Mouse (Mus musculus): ENCODE results near the gene Prdm9. TPM values are rescaled to one million over a fixed set of nuclear protein-coding genes. Genes with fewer than 3 reads are reported as not detected.

Gene Prdm9
- polyA plus RNA-seq, 1 experiment from 2014 or later, result 0.57 TPM

GRCm38 (mm10) chr17:15528887-15529286 lies 35.3 kb downstream of the Prdm9 start:
- Histone ChIP-seq H3K9ac (no peak overlapping the region), H3K27ac (ENCODE audit: low read depth) (no peak overlapping the region), H3K4me1 (ENCODE audit: insufficient read depth) (peaks cover 4% of the 10 kb centered on the region; the same call in 1 of the 2 replicates), H3K4me2 (no peak overlapping the region), H3K27me3 (ENCODE audit: insufficient read depth, low read length) (no peaks in the 10 kb centered on the region), H3K9me3 (ENCODE audit: low read depth, low read length) (no peaks in the 10 kb centered on the region), H3K36me3 (ENCODE audit: insufficient read depth) (peaks cover 17% of the 10 kb centered on the region), H3K4me3 (ENCODE audit: low read depth, low read length) (no peak overlapping the region)
- DNase-seq (no peak), ATAC-seq (ENCODE audit: insufficient read depth) (no peak)
- TF ChIP-seq CTCF (IDR thresholded peaks at IDR 0.05; ENCODE audit: low read depth), result no peak
- 80% methylated on average over 2 of the region's 2 CpGs for WGBS

GRCm38 (mm10) chr17:15527811-15528136 lies 36.4 kb downstream of the Prdm9 start:
- ATAC-seq (ENCODE audit: insufficient read depth), result no peak
- H3K36me3 ChIP-seq (ENCODE audit: insufficient read depth), result peaks cover 23% of the 10 kb centered on the region
- 38% methylated on average over 3 of the region's 3 CpGs for WGBS

GRCm38 (mm10) chr17:15526986-15527810 lies 37.0 kb downstream of the Prdm9 start, which contains the start of gene Pdcd2:
Gene Pdcd2 (minus strand): TSS chr17:15527301.
- Histone ChIP-seq H3K36me3 (ENCODE audit: insufficient read depth) (peaks cover 29% of the 10 kb centered on the region), H3K27me3 (ENCODE audit: insufficient read depth, low read length) (no peaks in the 10 kb centered on the region), H3K4me2 (peak within 1 kb of the TSS; percentile 79), H3K4me1 (ENCODE audit: insufficient read depth) (peaks cover 4% of the 10 kb centered on the region; the same call in 1 of the 2 replicates), H3K27ac (ENCODE audit: low read depth) (peak within 1 kb of the TSS; percentile 88), H3K9me3 (ENCODE audit: low read depth, low read length) (no peaks in the 10 kb centered on the region), H3K4me3 (ENCODE audit: low read depth, low read length) (peak within 1 kb of the TSS; percentile 83), H3K9ac (peak within 1 kb of the TSS; percentile 69)
- peak; percentile 100 for ATAC-seq (ENCODE audit: insufficient read depth)
- peak; percentile 63 for TF ChIP-seq CTCF (IDR thresholded peaks at IDR 0.05; ENCODE audit: low read depth)
- DNase-seq, result peak; percentile 97
- WGBS, result under 1% methylated on average over 53 of the region's 55 CpGs

More at GRCm38 (mm10) chr17:15527811-15528136, 36.4 kb downstream of the Prdm9 start:
- Histone ChIP-seq H3K9me3 (ENCODE audit: low read depth, low read length) (no peaks in the 10 kb centered on the region), H3K4me1 (ENCODE audit: insufficient read depth) (peaks cover 4% of the 10 kb centered on the region; the same call in 1 of the 2 replicates), H3K27ac (ENCODE audit: low read depth) (peak overlapping the region; percentile 88; the same call in 1 of the 2 replicates), H3K4me2 (peak overlapping the region; percentile 79), H3K9ac (peak overlapping the region; percentile 69), H3K27me3 (ENCODE audit: insufficient read depth, low read length) (no peaks in the 10 kb centered on the region), H3K4me3 (ENCODE audit: low read depth, low read length) (peak overlapping the region; percentile 83)
- TF ChIP-seq CTCF (IDR thresholded peaks at IDR 0.05; ENCODE audit: low read depth), result no peak
- DNase-seq, result no peak

GRCm38 (mm10) chr17:15526304-15526703 lies 37.9 kb downstream of the Prdm9 start:
- no peaks in the 10 kb centered on the region for H3K27me3 ChIP-seq (ENCODE audit: insufficient read depth, low read length)
- peaks cover 4% of the 10 kb centered on the region; the same call in 1 of the 2 replicates for H3K4me1 ChIP-seq (ENCODE audit: insufficient read depth)
- ATAC-seq (ENCODE audit: insufficient read depth), result no peak
- no peak overlapping the region for H3K27ac ChIP-seq (ENCODE audit: low read depth)
- H3K4me2 ChIP-seq, result peak overlapping the region; percentile 79
- WGBS, result 7% methylated on average over 10 of the region's 10 CpGs
- no peaks in the 10 kb centered on the region for H3K9me3 ChIP-seq (ENCODE audit: low read depth, low read length)
- H3K36me3 ChIP-seq (ENCODE audit: insufficient read depth), result peaks cover 38% of the 10 kb centered on the region
- DNase-seq, result peak; percentile 7
- peak overlapping the region; percentile 69 for H3K9ac ChIP-seq
- no peak for TF ChIP-seq CTCF (IDR thresholded peaks at IDR 0.05; ENCODE audit: low read depth)
- peak overlapping the region; percentile 83 for H3K4me3 ChIP-seq (ENCODE audit: low read depth, low read length)

- ATAC-seq (ENCODE audit: insufficient read depth) (no peak), DNase-seq (no peak)
- Histone ChIP-seq H3K4me1 (ENCODE audit: insufficient read depth) (no peaks in the 10 kb centered on the region), H3K4me3 (ENCODE audit: low read depth, low read length) (no peak overlapping the region), H3K4me2 (no peak overlapping the region), H3K36me3 (ENCODE audit: insufficient read depth) (peaks cover 92% of the 10 kb centered on the region), H3K27me3 (ENCODE audit: insufficient read depth, low read length) (no peaks in the 10 kb centered on the region), H3K9ac (no peak overlapping the region), H3K27ac (ENCODE audit: low read depth) (no peak overlapping the region), H3K9me3 (ENCODE audit: low read depth, low read length) (no peaks in the 10 kb centered on the region)
- no peak for TF ChIP-seq CTCF (IDR thresholded peaks at IDR 0.05; ENCODE audit: low read depth)
- 100% methylated on average over 1 of the region's 1 CpGs for WGBS
Measured at GRCm38 (mm10) chr17:15518766-15519165, 45.4 kb downstream of the Prdm9 start.

GRCm38 (mm10) chr17:15518186-15518585 lies 46.0 kb downstream of the Prdm9 start:
- no peak for ATAC-seq (ENCODE audit: insufficient read depth)

GRCm38 (mm10) chr17:15517776-15518175 lies 46.4 kb downstream of the Prdm9 start:
- Histone ChIP-seq H3K36me3 (ENCODE audit: insufficient read depth) (peaks cover 92% of the 10 kb centered on the region), H3K27me3 (ENCODE audit: insufficient read depth, low read length) (no peaks in the 10 kb centered on the region), H3K9me3 (ENCODE audit: low read depth, low read length) (no peaks in the 10 kb centered on the region), H3K9ac (no peak overlapping the region), H3K4me1 (ENCODE audit: insufficient read depth) (no peaks in the 10 kb centered on the region), H3K27ac (ENCODE audit: low read depth) (no peak overlapping the region), H3K4me3 (ENCODE audit: low read depth, low read length) (no peak overlapping the region), H3K4me2 (no peak overlapping the region)
- DNase-seq (no peak), ATAC-seq (ENCODE audit: insufficient read depth) (no peak)
- 62% methylated on average over 5 of the region's 5 CpGs for WGBS
- no peak for TF ChIP-seq CTCF (IDR thresholded peaks at IDR 0.05; ENCODE audit: low read depth)

More at GRCm38 (mm10) chr17:15518186-15518585, 46.0 kb downstream of the Prdm9 start:
- H3K27ac ChIP-seq (ENCODE audit: low read depth), result no peak overlapping the region
- H3K4me2 ChIP-seq, result no peak overlapping the region
- no peaks in the 10 kb centered on the region for H3K4me1 ChIP-seq (ENCODE audit: insufficient read depth)
- H3K9ac ChIP-seq, result no peak overlapping the region
- no peak for DNase-seq
- no peaks in the 10 kb centered on the region for H3K9me3 ChIP-seq (ENCODE audit: low read depth, low read length)
- H3K36me3 ChIP-seq (ENCODE audit: insufficient read depth), result peaks cover 95% of the 10 kb centered on the region
- TF ChIP-seq CTCF (IDR thresholded peaks at IDR 0.05; ENCODE audit: low read depth), result no peak
- H3K4me3 ChIP-seq (ENCODE audit: low read depth, low read length), result no peak overlapping the region
- 92% methylated on average over 5 of the region's 5 CpGs for WGBS
- no peaks in the 10 kb centered on the region for H3K27me3 ChIP-seq (ENCODE audit: insufficient read depth, low read length)
